Mouse (Mus musculus): ENCODE measurements around the gene Astn2.
A peak's percentile ranks its signal among the peaks of the same experiment; 100 is the strongest.

The Astn2 gene

GRCm38 (mm10) chr4:65663176-65663575 lies 741.2 kb downstream of the Astn2 start:
- no peak for DNase-seq

DNA sequence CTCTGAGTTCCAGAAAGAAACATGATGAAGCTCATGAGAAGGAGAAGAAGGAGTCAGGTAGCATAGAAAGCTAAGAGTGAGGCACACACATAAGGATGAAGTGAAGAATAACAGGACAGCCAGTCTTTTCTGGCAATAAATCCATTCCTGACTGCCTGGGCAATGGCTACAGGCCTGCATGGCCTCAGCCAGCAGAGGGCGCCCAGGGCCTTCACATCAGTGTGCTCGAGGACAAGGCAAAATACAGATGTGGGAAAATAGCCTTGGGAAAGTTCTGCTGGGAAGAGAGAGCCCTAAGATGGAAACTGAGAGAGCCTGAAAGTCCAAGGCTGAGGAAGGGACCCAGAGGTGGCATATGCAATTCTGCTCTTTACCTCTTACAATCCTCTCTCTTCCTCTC lies 749.7 kb downstream of the Astn2 start:
- DNase-seq = peak; percentile 74

- DNase-seq = no peak
Observed at GRCm38 (mm10) chr4:65642611-65643010, 761.8 kb downstream of the Astn2 start.

- no peak for DNase-seq
Observed at GRCm38 (mm10) chr4:65638231-65638630, 766.2 kb downstream of the Astn2 start.

- no peak for DNase-seq
Observed at GRCm38 (mm10) chr4:65620125-65620524, 784.3 kb downstream of the Astn2 start.

DNA sequence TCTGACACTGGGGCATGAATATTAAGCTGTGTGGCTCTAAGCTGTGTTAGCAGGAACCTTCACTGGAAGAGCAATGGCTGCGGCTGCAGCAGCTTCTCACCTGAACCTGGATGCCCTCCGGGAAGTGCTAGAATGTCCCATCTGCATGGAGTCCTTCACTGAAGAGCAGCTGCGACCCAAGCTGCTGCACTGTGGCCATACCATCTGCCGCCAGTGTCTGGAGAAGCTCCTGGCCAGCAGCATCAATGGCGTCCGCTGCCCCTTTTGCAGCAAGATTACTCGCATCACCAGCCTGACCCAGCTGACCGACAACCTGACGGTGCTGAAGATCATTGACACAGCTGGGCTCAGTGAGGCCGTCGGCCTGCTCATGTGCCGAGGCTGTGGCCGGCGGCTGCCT lies 791.3 kb downstream of the Astn2 start:
- DNase-seq = no peak

DNA sequence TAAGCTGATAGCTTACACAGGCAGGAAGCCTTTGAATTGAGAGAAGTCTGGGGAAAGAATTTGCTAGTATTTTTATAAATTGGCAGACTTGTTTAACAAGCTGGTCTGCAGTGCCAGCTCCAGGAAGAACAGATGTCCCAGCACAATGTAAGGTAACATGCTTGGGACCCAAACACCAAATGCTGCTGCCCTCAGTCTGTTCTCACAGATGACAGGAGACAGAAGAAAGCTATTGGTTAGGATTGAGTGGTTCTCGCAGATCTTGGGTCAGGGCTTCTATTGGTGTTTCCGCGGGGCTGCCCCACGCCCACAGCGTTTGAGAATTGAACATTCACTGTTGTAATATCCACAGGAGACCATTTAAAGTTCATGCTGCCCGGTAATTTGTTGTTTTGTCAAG lies 793.5 kb downstream of the Astn2 start:
- DNase-seq = peak; percentile 67

- no peak for DNase-seq
Observed at GRCm38 (mm10) chr4:65610329-65610728, 794.1 kb downstream of the Astn2 start.

GRCm38 (mm10) chr4:65608112-65608511 lies 796.3 kb downstream of the Astn2 start:
- DNase-seq = no peak

DNA sequence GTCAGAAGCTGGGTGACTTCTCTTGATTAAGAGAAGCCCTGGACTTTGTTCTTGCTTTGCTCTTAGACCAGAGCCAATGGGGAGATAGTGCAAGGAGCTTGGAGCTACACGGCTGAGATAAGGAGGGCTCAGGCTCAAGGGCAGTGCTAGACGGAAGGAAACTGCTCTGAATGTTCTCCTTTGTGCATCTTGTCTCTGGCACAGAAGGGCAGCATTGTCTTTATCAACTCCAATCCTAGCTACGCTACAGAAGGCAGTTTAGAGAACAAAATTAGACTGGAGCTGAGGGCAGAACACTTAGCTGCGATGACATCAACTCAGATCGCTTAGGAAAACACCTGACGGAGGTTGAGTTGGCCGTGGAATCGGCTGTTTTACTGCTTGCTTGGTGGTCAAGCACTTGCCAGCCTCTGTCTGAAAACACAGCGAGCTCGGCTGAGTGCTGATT lies 797.2 kb downstream of the Astn2 start:
- no peak for DNase-seq

DNA sequence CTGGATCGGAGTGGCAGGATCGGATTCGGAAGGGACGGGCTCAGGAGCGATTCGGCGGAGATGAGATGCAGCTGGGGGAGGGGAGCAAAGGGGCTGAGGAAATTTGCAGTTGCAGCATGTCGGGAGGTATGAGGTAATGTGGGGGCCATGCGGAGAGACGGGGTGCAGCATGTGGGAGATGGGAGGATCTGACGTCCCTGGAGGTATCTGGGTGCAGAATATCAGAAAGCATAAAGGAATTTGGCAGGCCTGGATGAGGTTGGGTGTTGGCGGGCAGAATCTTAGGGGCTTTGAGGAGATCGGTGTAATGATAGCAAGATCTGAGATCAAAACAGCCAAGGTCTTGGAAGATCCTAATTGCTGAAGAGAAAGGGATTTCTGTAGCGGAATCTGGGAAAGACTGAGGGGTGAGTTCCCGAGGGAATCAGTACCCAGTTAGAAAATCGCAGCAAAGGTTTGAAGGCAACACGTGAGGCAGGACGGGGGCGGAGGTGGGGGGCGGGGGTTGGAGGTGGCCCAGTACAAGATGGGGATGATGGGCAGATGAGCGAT lies 799.2 kb downstream of the Astn2 start:
- DNase-seq = peak; percentile 76

DNA sequence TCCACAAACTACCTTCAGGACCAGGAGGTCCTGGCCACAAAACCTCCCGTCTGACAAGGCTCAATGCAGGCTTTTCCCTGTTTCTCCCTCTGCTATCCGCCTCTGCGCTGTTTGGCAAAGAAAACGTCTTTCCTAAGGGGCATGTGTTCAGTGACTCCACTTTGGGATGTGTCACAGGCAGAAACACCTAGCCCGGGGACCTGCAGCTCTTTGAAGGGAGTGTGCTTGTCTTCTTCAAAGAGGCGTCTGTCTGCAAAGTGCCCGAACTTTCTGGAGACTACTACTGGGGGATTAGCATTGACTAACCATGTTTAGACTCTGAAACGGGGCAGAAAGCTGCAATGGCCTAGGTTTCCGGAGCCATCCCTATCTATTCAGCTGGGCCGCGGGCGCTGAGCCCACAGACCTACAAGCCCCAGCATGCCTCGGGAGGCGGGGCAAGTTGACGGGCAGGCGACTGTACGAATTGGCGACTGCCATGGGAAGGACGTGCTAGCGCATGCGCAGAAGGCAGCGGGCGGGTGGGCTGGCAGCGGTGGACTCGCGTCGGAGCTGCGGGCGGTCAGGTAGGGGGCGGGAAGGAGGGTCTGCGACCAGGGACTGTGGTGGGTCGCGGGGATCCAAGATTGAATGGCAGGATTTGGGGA lies 799.8 kb downstream of the Astn2 start, which contains the start of gene Trim32:
Gene Trim32, plus strand, starts transcription at position 483 of the 647 bp plus-strand sequence.
- DNase-seq = peak; percentile 98

DNA sequence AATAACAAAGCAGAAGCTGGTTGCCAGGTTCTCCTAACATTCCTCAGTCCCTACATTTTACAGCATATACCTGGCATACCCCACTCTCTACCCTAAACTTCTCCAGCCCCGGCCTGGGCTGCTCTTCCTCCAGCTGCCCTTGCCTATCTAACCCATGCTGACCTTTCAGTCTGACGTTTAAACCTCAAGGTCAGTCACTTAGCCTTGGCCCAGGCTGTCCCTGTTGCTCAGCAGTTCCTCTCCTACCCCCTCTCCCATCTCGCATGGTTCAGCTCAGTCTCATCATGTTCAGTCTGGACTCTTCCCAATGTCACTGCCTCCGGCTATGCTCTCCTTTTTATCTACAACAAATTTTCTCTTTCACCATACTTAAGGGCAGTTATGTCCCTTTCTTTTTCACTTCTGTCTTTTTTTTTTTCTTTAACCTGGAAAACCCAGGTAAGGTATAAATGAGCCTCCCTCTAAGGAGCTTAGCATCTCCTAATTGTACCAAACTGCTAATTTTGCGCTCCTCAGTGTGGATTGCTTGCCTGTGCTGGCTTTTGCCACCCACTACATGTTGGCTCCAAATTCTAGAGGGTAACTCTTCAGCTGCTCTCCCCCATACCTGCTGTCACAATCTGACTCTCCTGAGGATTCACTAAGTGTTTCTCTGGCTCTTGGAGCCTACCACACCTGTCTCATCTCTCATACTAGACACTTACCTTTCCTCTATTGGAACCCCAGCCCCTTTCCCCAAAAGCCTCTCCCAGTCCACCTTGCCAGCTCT lies 809.6 kb downstream of the Astn2 start:
- DNase-seq = no peak

GRCm38 (mm10) chr4:65589780-65590179 lies 814.6 kb downstream of the Astn2 start:
- no peak for DNase-seq

GRCm38 (mm10) chr4:65586947-65587346 lies 817.5 kb downstream of the Astn2 start:
- DNase-seq = no peak

DNA sequence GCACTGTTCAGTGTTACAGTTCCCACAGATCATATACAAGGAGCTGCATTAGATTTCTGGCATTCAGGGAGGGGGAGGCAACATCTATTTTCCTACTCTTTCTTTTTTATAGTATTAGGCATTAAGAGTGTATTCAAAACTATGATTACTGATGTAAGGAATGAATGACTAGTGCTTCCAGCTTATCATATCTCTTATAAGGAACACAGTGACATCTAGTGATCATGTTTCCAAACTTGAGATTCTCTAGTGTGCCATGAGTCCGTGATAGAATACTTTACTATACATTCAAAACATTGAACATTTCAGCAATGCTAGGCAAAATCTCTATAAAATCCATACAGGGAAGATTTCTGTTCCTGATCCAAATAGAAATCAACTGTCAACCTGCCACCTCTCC lies 824.2 kb downstream of the Astn2 start:
- DNase-seq = no peak

DNA sequence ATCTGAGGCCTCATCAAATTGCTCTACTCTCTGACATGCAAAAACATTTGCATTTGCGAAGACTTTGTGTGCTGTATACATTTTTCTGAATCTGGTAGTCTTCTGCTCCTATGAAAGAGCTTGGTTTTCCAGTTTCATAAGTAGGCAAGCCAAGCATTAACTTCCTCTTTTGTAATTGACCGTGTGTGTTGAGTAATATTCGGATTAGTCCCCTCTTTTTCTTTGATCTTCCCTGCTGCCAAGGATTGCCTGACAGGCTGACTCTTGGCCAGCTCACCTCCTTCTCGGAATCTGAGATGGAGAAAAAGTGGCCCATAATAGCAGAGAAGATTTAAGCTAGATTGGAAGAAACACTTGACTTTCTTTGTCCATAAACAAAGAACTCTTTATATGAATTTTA lies 838.9 kb downstream of the Astn2 start:
- no peak for DNase-seq

DNA sequence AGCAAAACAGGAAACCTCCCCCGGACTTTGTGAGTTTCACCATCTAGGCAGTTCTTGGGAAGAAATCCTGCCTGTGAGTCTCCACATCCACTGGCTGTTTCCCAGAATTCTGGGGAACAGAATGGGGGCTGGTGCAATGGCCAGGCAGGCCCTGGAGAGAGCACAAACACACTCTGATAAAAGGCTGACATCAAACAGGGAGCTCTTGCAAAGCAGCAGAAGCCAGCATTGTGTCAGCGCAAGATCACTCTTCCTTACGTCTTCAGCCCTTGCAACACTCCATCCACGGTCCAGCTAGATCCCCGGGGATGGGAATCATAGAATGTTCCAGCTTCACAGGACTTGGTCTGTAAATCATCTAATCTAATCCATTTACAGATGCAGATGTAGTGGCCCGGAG lies 855.9 kb downstream of the Astn2 start:
- no peak for DNase-seq

- no peak for DNase-seq
Observed at GRCm38 (mm10) chr4:65545582-65545981, 858.8 kb downstream of the Astn2 start.

- no peak for DNase-seq
Observed at GRCm38 (mm10) chr4:65532071-65532736, 872.2 kb downstream of the Astn2 start.

GRCm38 (mm10) chr4:65531621-65532020 lies 872.8 kb downstream of the Astn2 start:
- no peak for DNase-seq

- DNase-seq = no peak
Observed at GRCm38 (mm10) chr4:65530901-65531300, 873.5 kb downstream of the Astn2 start.

DNA sequence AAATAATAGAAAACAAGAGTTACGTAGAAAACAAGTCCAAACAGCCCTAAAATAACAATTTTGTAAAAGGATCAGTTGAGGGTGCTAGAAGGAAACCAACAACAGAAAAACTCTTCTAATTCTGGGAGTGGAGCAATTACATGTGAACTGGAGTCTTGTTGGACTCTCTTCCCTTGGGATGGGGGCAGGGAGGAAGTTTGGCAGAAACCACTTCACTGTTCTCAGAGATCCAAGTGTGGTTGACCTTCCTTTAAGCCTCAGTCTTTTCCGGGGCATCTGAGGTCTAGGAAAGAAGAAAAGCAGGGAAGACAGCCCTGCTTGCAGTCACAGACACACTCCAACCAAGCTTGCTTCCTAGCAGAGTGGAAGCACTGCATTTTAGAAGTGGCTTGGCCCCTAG lies 896.3 kb downstream of the Astn2 start:
- no peak for DNase-seq

DNA sequence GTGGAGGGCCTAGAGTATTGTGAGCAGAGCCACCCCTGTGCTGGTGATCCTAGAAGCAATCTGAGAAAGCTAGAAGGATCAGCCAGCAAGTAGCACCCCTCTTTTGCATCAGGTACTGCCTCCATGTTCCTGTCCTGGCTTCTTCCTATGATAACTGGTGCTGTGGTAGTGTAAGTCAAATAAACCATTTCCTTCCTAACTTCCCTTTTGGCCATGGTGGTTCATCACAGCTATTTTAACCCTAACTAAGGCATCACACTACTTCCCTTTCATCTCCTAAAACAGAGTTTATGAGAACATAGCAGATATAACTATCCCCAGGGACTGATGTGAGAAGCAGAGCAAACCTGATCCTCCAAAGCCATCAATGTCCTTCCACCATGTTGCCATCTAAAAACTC lies 897.5 kb downstream of the Astn2 start:
- no peak for DNase-seq
